Mouse (Mus musculus): ENCODE results near the gene Krtap3-1.

DNA sequence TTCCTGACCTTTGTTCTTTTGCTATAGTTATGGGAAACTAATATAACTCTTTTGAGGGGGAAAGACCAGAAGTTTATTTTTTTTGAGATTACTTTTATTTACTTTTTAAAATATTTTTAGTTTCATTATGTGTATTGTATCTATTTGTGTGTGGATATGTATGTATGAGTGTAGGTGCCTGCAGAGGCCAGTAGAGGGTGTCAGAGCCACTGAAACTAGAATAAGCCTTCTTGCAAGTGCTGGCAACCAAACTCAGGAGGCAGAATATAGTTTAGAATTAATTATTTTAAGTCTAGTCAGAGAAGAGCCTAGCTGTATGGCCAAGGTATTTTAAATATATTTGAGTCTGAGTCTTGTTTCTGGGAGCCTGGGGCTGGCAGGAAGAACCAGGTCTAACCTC, 18.5 kb downstream of the Krtap3-1 start:
- no peak for TF ChIP-seq CTCF (IDR thresholded peaks at IDR 0.05; ENCODE audit: control insufficient read depth, insufficient read depth, low read length)
- TF ChIP-seq POLR2A (IDR thresholded peaks at IDR 0.05; ENCODE audit: borderline replicate concordance, control insufficient read depth, low read depth, low read length), result no peak

Measured in bone marrow, adult 2 months (tissue).